ENCODE assay signal across 8 mouse cellular contexts in the genomic region with DNA sequence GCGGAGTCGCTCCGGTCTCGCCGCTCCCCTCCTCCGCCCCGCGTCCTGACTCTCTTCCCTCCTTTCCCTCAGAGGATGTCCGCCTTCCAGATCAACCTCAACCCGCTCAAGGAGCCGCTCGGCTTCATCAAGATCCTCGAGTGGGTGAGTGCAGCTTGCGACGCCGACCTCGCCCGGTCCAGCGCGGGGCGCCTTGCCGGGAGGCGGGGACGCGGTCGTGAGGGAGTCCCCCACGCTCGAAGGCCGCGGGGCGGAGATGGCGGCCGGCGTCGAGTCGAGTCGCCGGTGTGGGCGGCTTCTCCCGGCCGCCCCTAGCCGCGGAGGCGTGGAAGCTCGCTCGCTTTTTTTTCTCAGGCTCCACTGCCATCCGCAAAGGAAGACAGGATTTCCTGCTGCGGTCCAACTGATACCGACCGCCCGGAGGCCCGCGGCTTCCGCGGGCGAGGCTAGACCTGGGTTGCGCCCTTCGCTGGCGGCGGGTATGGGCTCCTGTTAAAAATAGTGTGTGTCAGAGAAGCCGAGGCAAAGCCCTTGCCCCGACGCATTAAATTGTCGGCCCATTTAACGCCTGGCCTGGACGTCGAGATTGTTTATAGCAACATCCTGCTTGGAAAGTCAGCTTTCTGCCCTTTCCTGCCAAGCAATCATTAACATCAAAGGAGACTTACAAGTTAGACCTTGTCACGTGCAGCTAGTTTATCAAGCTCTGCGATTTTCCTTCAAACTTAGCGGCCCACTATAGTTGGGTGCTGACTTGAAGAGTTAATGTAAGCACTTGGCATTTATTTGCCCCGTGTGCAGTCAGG. TPM values are rescaled to one million over a fixed set of nuclear protein-coding genes. Genes with fewer than 3 reads are reported as not detected.
DNase-seq lines count a peak whose midpoint lies in the region; ATAC-seq and TF ChIP-seq lines count a peak whose summit lies in the region.

No protein-coding gene starts in this region.

- peak overlapping the region; percentile 66 for H3K4me2 ChIP-seq in kidney, embryonic 14.5 days (replicated peaks; ENCODE audit: low read depth, low read length)
- peak overlapping the region; percentile 74 for H3K4me2 ChIP-seq in embryonic facial prominence, embryonic 14.5 days (ENCODE audit: low read depth, low read length)
- H3K4me2 ChIP-seq in hindbrain, embryonic 15.5 days: peak overlapping the region; percentile 78
- peak overlapping the region; percentile 66 for H3K4me2 ChIP-seq in lung, postnatal 0 days (replicated peaks; ENCODE audit: low read depth, low read length)
- peak overlapping the region; percentile 79 for H3K4me2 ChIP-seq in stomach, embryonic 14.5 days (replicated peaks; ENCODE audit: low read depth, low read length)

- under 1% methylated on average over 67 of the region's 71 CpGs for WGBS in kidney, embryonic 14.5 days
- under 1% methylated on average over 55 of the region's 71 CpGs for WGBS in embryonic facial prominence, embryonic 14.5 days
- under 1% methylated on average over 67 of the region's 71 CpGs for WGBS in hindbrain, embryonic 15.5 days
- WGBS in lung, postnatal 0 days: 0% methylated on average over 62 of the region's 71 CpGs
- 1% methylated on average over 71 of the region's 71 CpGs for WGBS in stomach, embryonic 14.5 days

- no peak for TF ChIP-seq CTCF in MEL (IDR thresholded peaks at IDR 0.05 in 2 of 3, conservative IDR thresholded peaks at IDR 0.05 in 1 of 3; ENCODE audit: control insufficient read depth in 1 of 3, insufficient read depth in 1 of 3, low read depth in 2 of 3, low read length in 3 of 3, poor library complexity in 1 of 3, severe bottlenecking in 1 of 3)
- TF ChIP-seq CTCF in lung, postnatal 0 days (IDR thresholded peaks at IDR 0.05): peak; percentile 25; the same call in 1 of the 2 replicates

- no peak for TF ChIP-seq RAD21 in MEL (IDR thresholded peaks at IDR 0.05; ENCODE audit: low read depth, low read length)

- no peaks in the 10 kb centered on the region for H3K9me3 ChIP-seq in kidney, embryonic 14.5 days (ENCODE audit: control insufficient read depth, low read length)
- H3K9me3 ChIP-seq in MEL (replicated peaks; ENCODE audit: insufficient read depth, low read length): no peaks in the 10 kb centered on the region
- no peaks in the 10 kb centered on the region for H3K9me3 ChIP-seq in embryonic facial prominence, embryonic 14.5 days (ENCODE audit: control insufficient read depth, low read length)
- no peaks in the 10 kb centered on the region for H3K9me3 ChIP-seq in hindbrain, embryonic 15.5 days
- no peaks in the 10 kb centered on the region for H3K9me3 ChIP-seq in lung, postnatal 0 days (ENCODE audit: low read length)
- no peaks in the 10 kb centered on the region for H3K9me3 ChIP-seq in stomach, embryonic 14.5 days (ENCODE audit: control insufficient read depth, low read depth, low read length)

- peak overlapping the region; percentile 59 for H3K4me3 ChIP-seq in kidney, embryonic 14.5 days (ENCODE audit: low read length)
- H3K4me3 ChIP-seq in MEL (ENCODE audit: control insufficient read depth in 1 of 2, insufficient read depth in 1 of 2, low read depth in 2 of 2, low read length in 2 of 2): peak overlapping the region; percentile 82 to 97
- peak overlapping the region; percentile 83 for H3K4me3 ChIP-seq in embryonic facial prominence, embryonic 14.5 days (ENCODE audit: low read depth, low read length)
- H3K4me3 ChIP-seq in hindbrain, embryonic 15.5 days: peak overlapping the region; percentile 57
- H3K4me3 ChIP-seq in lung, postnatal 0 days (ENCODE audit: low read depth, low read length): peak overlapping the region; percentile 72
- peak overlapping the region; percentile 76 for H3K4me3 ChIP-seq in stomach, embryonic 14.5 days (ENCODE audit: low read depth, low read length)

- no peak for DNase-seq in kidney, postnatal 14 days
- DNase-seq in MEL (ENCODE audit: low read depth, low spot score): peak; percentile 74
- peak; percentile 73 for DNase-seq in embryonic facial prominence, embryonic 14.5 days (ENCODE audit: low spot score)
- peak; percentile 81 for DNase-seq in lung, postnatal 0 days (ENCODE audit: low spot score)
- no peak for DNase-seq in layer of hippocampus, adult 8-10 months (ENCODE audit: low spot score in 2 of 2)

- TF ChIP-seq EP300 in MEL (IDR thresholded peaks at IDR 0.05; ENCODE audit: low read depth in 1 of 2, low read length in 2 of 2): peak in 1 of 2 experiments; percentile 57; a peak in 2 of 4 replicates
- TF ChIP-seq EP300 in lung, postnatal 0 days (IDR thresholded peaks at IDR 0.05): no peak

- no peaks in the 10 kb centered on the region for H3K36me3 ChIP-seq in kidney, embryonic 14.5 days (ENCODE audit: control insufficient read depth, insufficient read depth, low read length)
- H3K36me3 ChIP-seq in MEL (ENCODE audit: control insufficient read depth in 1 of 2, insufficient read depth in 2 of 2, low read length in 2 of 2): peaks cover 0 to 32% of the 10 kb centered on the region in 2 experiments; a peak in 2 of 4 replicates
- H3K36me3 ChIP-seq in embryonic facial prominence, embryonic 14.5 days (ENCODE audit: control insufficient read depth, insufficient read depth, low read length): no peaks in the 10 kb centered on the region
- H3K36me3 ChIP-seq in hindbrain, embryonic 15.5 days: no peaks in the 10 kb centered on the region
- H3K36me3 ChIP-seq in lung, postnatal 0 days (ENCODE audit: insufficient read depth, low read length): no peaks in the 10 kb centered on the region
- H3K36me3 ChIP-seq in stomach, embryonic 14.5 days (ENCODE audit: control insufficient read depth, insufficient read depth, low read length): no peaks in the 10 kb centered on the region

- H3K79me2 ChIP-seq in MEL (ENCODE audit: control insufficient read depth, insufficient read depth, low read length, poor library complexity): peaks cover 29% of the 10 kb centered on the region

- peak overlapping the region; percentile 82 for H3K9ac ChIP-seq in kidney, embryonic 14.5 days (ENCODE audit: low read depth, low read length)
- peak overlapping the region; percentile 89 for H3K9ac ChIP-seq in MEL (ENCODE audit: control insufficient read depth, low read depth, low read length, poor library complexity, severe bottlenecking)
- H3K9ac ChIP-seq in embryonic facial prominence, embryonic 14.5 days (ENCODE audit: low read depth, low read length): peak overlapping the region; percentile 91
- H3K9ac ChIP-seq in hindbrain, embryonic 15.5 days: peak overlapping the region; percentile 67
- peak overlapping the region; percentile 88 for H3K9ac ChIP-seq in lung, postnatal 0 days (replicated peaks; ENCODE audit: low read depth)
- H3K9ac ChIP-seq in stomach, embryonic 14.5 days (replicated peaks; ENCODE audit: low read depth, low read length): peak overlapping the region; percentile 76

- TF ChIP-seq POLR2A in MEL (IDR thresholded peaks at IDR 0.05; ENCODE audit: control insufficient read depth in 1 of 2, insufficient read depth in 1 of 2, low read depth in 1 of 2, low read length in 2 of 2, poor library complexity in 1 of 2): peak; percentile 63 to 72; a peak in 3 of 4 replicates

- H3K4me1 ChIP-seq in kidney, embryonic 14.5 days (ENCODE audit: control insufficient read depth, insufficient read depth, low read length): peaks cover 33% of the 10 kb centered on the region
- peaks cover 0 to 3% of the 10 kb centered on the region in 2 experiments; a peak in 2 of 4 replicates for H3K4me1 ChIP-seq in MEL (ENCODE audit: control insufficient read depth in 1 of 2, insufficient read depth in 2 of 2, low read length in 2 of 2)
- H3K4me1 ChIP-seq in embryonic facial prominence, embryonic 14.5 days (ENCODE audit: control insufficient read depth, insufficient read depth, low read length): peaks cover 14% of the 10 kb centered on the region
- H3K4me1 ChIP-seq in hindbrain, embryonic 15.5 days (replicated peaks): peaks cover 25% of the 10 kb centered on the region
- H3K4me1 ChIP-seq in lung, postnatal 0 days (ENCODE audit: insufficient read depth, low read depth, low read length): 0 out of 2 replicates have a peak, but pooled peaks cover 3% of the 10 kb centered on the region
- H3K4me1 ChIP-seq in stomach, embryonic 14.5 days (ENCODE audit: control insufficient read depth, insufficient read depth, low read length): peaks cover 15% of the 10 kb centered on the region

- H3K27me3 ChIP-seq in kidney, embryonic 14.5 days (ENCODE audit: control insufficient read depth, insufficient read depth, low read length): no peaks in the 10 kb centered on the region
- H3K27me3 ChIP-seq in MEL (ENCODE audit: control insufficient read depth in 1 of 2, insufficient read depth in 2 of 2, low read length in 2 of 2): no peaks in the 10 kb centered on the region
- no peaks in the 10 kb centered on the region for H3K27me3 ChIP-seq in embryonic facial prominence, embryonic 14.5 days (replicated peaks; ENCODE audit: control insufficient read depth, insufficient read depth, low read length)
- H3K27me3 ChIP-seq in hindbrain, embryonic 15.5 days: no peaks in the 10 kb centered on the region
- H3K27me3 ChIP-seq in lung, postnatal 0 days (replicated peaks; ENCODE audit: insufficient read depth, low read length): no peaks in the 10 kb centered on the region
- H3K27me3 ChIP-seq in stomach, embryonic 14.5 days (ENCODE audit: control insufficient read depth, insufficient read depth, low read length): no peaks in the 10 kb centered on the region

- no peak; the same call in 1 of the 2 replicates for ATAC-seq in kidney, embryonic 14.5 days (ENCODE audit: low FRiP score, low TSS enrichment)
- peak; percentile 59; the same call in 1 of the 2 replicates for ATAC-seq in embryonic facial prominence, embryonic 14.5 days (ENCODE audit: low read depth)
- peak; percentile 78; the same call in 1 of the 2 replicates for ATAC-seq in hindbrain, embryonic 15.5 days (ENCODE audit: low FRiP score, low read depth)
- peak; percentile 53 for ATAC-seq in lung, postnatal 0 days
- peak; percentile 47 for ATAC-seq in stomach, embryonic 14.5 days (ENCODE audit: insufficient number of reproducible peaks, insufficient read depth, low FRiP score, low read depth)

- peak overlapping the region; percentile 93 for H3K27ac ChIP-seq in kidney, embryonic 14.5 days (ENCODE audit: low read depth, low read length)
- peak overlapping the region; percentile 88 for H3K27ac ChIP-seq in MEL (ENCODE audit: control insufficient read depth, low read depth, low read length)
- peak overlapping the region; percentile 97 for H3K27ac ChIP-seq in embryonic facial prominence, embryonic 14.5 days (replicated peaks; ENCODE audit: low read depth, low read length)
- H3K27ac ChIP-seq in hindbrain, embryonic 15.5 days (replicated peaks): peak overlapping the region; percentile 93
- H3K27ac ChIP-seq in lung, postnatal 0 days (ENCODE audit: low read length): peak overlapping the region; percentile 98
- H3K27ac ChIP-seq in stomach, embryonic 14.5 days (ENCODE audit: low read length): peak overlapping the region; percentile 98

RNA-seq across cellular contexts. Expression of a gene that starts 0.7 kb away (rescaled TPM):
- 104 and 135 TPM in 2 replicates for polyA plus RNA-seq in kidney, embryonic 14.5 days (2014; fragmentation: Nextera tagmentation; extraction: Ambion mirVana)
- 13.3 and 19.2 TPM in 2 replicates for total RNA-seq in MEL (2012; rRNA removed)
- polyA plus RNA-seq in MEL (2012; ENCODE audit: insufficient read depth in 1 of 2, insufficient read length in 2 of 2, low read depth in 1 of 2, low replicate concordance in 2 of 2, missing spikeins in 1 of 2): 100 to 1,000 TPM in 1 of 2 experiments, 10 to 100 TPM in 1; 52.8 to 110 TPM
- polyA plus RNA-seq in embryonic facial prominence, embryonic 14.5 days (2014; fragmentation: Nextera tagmentation; extraction: Ambion mirVana): 115 and 119 TPM in 2 replicates
- 39.5 and 42.6 TPM in 2 replicates for polyA plus RNA-seq in hindbrain, embryonic 15.5 days (2015; fragmentation: Nextera tagmentation; extraction: Ambion mirVana)
- 237 and 251 TPM in 2 replicates for polyA plus RNA-seq in lung, postnatal 0 days (2015; fragmentation: Nextera tagmentation; extraction: Ambion mirVana)
- 137 and 150 TPM in 2 replicates for polyA plus RNA-seq in stomach, embryonic 14.5 days (2014; fragmentation: Nextera tagmentation; extraction: Ambion mirVana)
- total RNA-seq in layer of hippocampus, adult 8-10 months (2022): 10 to 100 TPM; 44.9 to 53.8 (median 50.0) TPM

Comparison
In these comparisons a context has a peak if more than half of its experiments do, and no peak if none do; other contexts are left out.
1. DNase-seq: peak in MEL (single experiment), embryonic facial prominence, embryonic 14.5 days (single experiment) and lung, postnatal 0 days (single experiment); none in kidney, postnatal 14 days (single experiment) and layer of hippocampus, adult 8-10 months (0 of 2).
2. Peak in every context shown above with its lines, with median percentiles within 50 percentile points of each other: H3K27ac ChIP-seq, H3K4me2 ChIP-seq, H3K4me3 ChIP-seq and H3K9ac ChIP-seq.